Mouse (Mus musculus) midbrain, embryonic 16.5 days (tissue): ENCODE data around the gene Cdc6. TPM values are rescaled to one million over a fixed set of nuclear protein-coding genes. Genes with fewer than 3 reads are reported as not detected.

Source experiments
- ATAC-seq: fragments of 200-750 bp; cut with Nextera tagmentation; 2 replicates; pipeline ENCODE4 v1.8.0; 2017; ENCODE audit warnings: moderate TSS enrichment
- H3K27ac ChIP-seq: fragments of 300-500 bp; sonication (generic); 2 replicates; pipeline ENCODE4 v1.5.1; 2014; ENCODE audit warnings: mild to moderate bottlenecking, low read length, mixed read lengths
- H3K27me3 ChIP-seq: fragments of 300-500 bp; sonication (generic); 2 replicates; pipeline ENCODE4 v1.6.1; 2014; ENCODE audit warnings: low read depth, low read length, mixed read lengths; ENCODE audit not compliant: control insufficient read depth, insufficient read depth
- H3K36me3 ChIP-seq: fragments of 300-500 bp; sonication (generic); 2 replicates; pipeline ENCODE4 v1.6.1; 2014; ENCODE audit warnings: mild to moderate bottlenecking, low read length, moderate library complexity, mixed read lengths; ENCODE audit not compliant: control insufficient read depth, insufficient read depth
- H3K4me1 ChIP-seq: fragments of 300-500 bp; sonication (generic); 2 replicates; pipeline ENCODE4 v1.6.1; 2014; ENCODE audit warnings: mild to moderate bottlenecking, low read length, mixed read lengths; ENCODE audit not compliant: control insufficient read depth, insufficient read depth
- H3K4me2 ChIP-seq: fragments of 300-500 bp; sonication (generic); 2 replicates; pipeline ENCODE4 v1.6.1; 2014; ENCODE audit warnings: mild to moderate bottlenecking, low read length, mixed read lengths
- H3K4me3 ChIP-seq: fragments of 300-500 bp; sonication (generic); 2 replicates; pipeline ENCODE4 v1.5.1; 2014; ENCODE audit warnings: low read depth, mild to moderate bottlenecking, low read length, moderate library complexity, mixed read lengths
- H3K9ac ChIP-seq: fragments of 300-500 bp; sonication (generic); 2 replicates; pipeline ENCODE4 v1.6.1; 2014; ENCODE audit warnings: low read depth, low read length, mixed read lengths
- H3K9me3 ChIP-seq: fragments of 300-500 bp; sonication (generic); replicated peaks from 2 replicates; pipeline ENCODE4 v1.6.1; 2014; ENCODE audit warnings: mild to moderate bottlenecking, low read length, mixed read lengths; ENCODE audit not compliant: control insufficient read depth, poor library complexity, severe bottlenecking
- WGBS: fragments of 180-500 bp; shearing (Covaris S2); extraction: QIAGEN DNeasy Blood & Tissue Kit; methylation state at CpG from one replicate; pipeline ENCODE4 v1.1.7; 2014; 5-methylcytosine and 5-hydroxymethylcytosine counted together
- polyA plus RNA-seq: library from polyadenylated mRNA; unstranded; fragments of >200 nt; fragmentation: Nextera tagmentation; extraction: Ambion mirVana; gene quantifications from 2 replicates; pipeline ENCODE4 v1.2.1, GENCODE M21; 2015

Cdc6 gene
- polyA plus RNA-seq: 2.4 TPM in 2 replicates

GRCm38 (mm10) chr11:98907437-98908173 lies at the start of gene Cdc6:
Gene Cdc6, plus strand, starts transcription at chr11:98907801.
- Histone ChIP-seq H3K36me3 (no peaks in the 10 kb centered on the region), H3K4me2 (peak within 1 kb of the TSS; percentile 94), H3K27ac (peak within 1 kb of the TSS; percentile 12; the same call in 1 of the 2 replicates), H3K4me3 (peak within 1 kb of the TSS; percentile 47), H3K9me3 (no peaks in the 10 kb centered on the region), H3K9ac (peak within 1 kb of the TSS; percentile 42; the same call in 1 of the 2 replicates), H3K27me3 (no peaks in the 10 kb centered on the region), H3K4me1 (peaks cover 5% of the 10 kb centered on the region)
- peak; percentile 98 for ATAC-seq
- WGBS: under 1% methylated on average over 49 of the region's 49 CpGs

GRCm38 (mm10) chr11:98858759-98859731 lies 48.6 kb upstream of the Cdc6 start:
- Histone ChIP-seq H3K27ac (no peak overlapping the region), H3K27me3 (no peaks in the 10 kb centered on the region), H3K9me3 (no peaks in the 10 kb centered on the region), H3K4me2 (no peak overlapping the region), H3K4me1 (peaks cover 3% of the 10 kb centered on the region; the same call in 1 of the 2 replicates), H3K4me3 (no peak overlapping the region), H3K9ac (no peak overlapping the region), H3K36me3 (no peaks in the 10 kb centered on the region)
- no peak for ATAC-seq
- 31% methylated on average over 14 of the region's 14 CpGs for WGBS

- H3K9ac ChIP-seq: peak within 1 kb of the TSS; percentile 70
- peak within 1 kb of the TSS; percentile 93 for H3K27ac ChIP-seq
- peak within 1 kb of the TSS; percentile 69 for H3K4me2 ChIP-seq
- WGBS: 7% methylated on average over 34 of the region's 41 CpGs
- peak within 1 kb of the TSS; percentile 67 for H3K4me3 ChIP-seq
- peaks cover 8% of the 10 kb centered on the region for H3K36me3 ChIP-seq
- peak; percentile 89 for ATAC-seq
- no peaks in the 10 kb centered on the region for H3K27me3 ChIP-seq
- no peaks in the 10 kb centered on the region for H3K9me3 ChIP-seq
- H3K4me1 ChIP-seq: peaks cover 8% of the 10 kb centered on the region
Observed at GRCm38 (mm10) chr11:98863028-98863750, 44.4 kb upstream of the Cdc6 start, which contains the start of gene Wipf2. Gene Wipf2, plus strand, starts transcription at chr11:98863638.

- no peaks in the 10 kb centered on the region for H3K9me3 ChIP-seq
- peak overlapping the region; percentile 67 for H3K4me3 ChIP-seq
- H3K4me2 ChIP-seq: peak overlapping the region; percentile 69
- peak; percentile 76 for ATAC-seq
- peak overlapping the region; percentile 70 for H3K9ac ChIP-seq
- peaks cover 9% of the 10 kb centered on the region for H3K36me3 ChIP-seq
- WGBS: under 1% methylated on average over 29 of the region's 39 CpGs
- peak overlapping the region; percentile 93 for H3K27ac ChIP-seq
- peaks cover 8% of the 10 kb centered on the region for H3K4me1 ChIP-seq
- no peaks in the 10 kb centered on the region for H3K27me3 ChIP-seq
Observed at GRCm38 (mm10) chr11:98863751-98864429, 43.7 kb upstream of the Cdc6 start.

- Histone ChIP-seq H3K4me2 (no peak overlapping the region), H3K9ac (no peak overlapping the region), H3K9me3 (no peaks in the 10 kb centered on the region), H3K4me3 (no peak overlapping the region), H3K27ac (no peak overlapping the region), H3K4me1 (peaks cover 8% of the 10 kb centered on the region), H3K27me3 (no peaks in the 10 kb centered on the region), H3K36me3 (peaks cover 9% of the 10 kb centered on the region)
- ATAC-seq: no peak
- 43% methylated on average over 12 of the region's 12 CpGs for WGBS
Observed at GRCm38 (mm10) chr11:98867293-98867692, 40.3 kb upstream of the Cdc6 start.

GRCm38 (mm10) chr11:98869906-98870305 lies 37.7 kb upstream of the Cdc6 start:
- Histone ChIP-seq H3K9me3 (no peaks in the 10 kb centered on the region), H3K27ac (no peak overlapping the region), H3K9ac (no peak overlapping the region), H3K27me3 (no peaks in the 10 kb centered on the region), H3K4me2 (no peak overlapping the region), H3K4me1 (no peaks in the 10 kb centered on the region; the same call in none of the 2 replicates), H3K4me3 (no peak overlapping the region), H3K36me3 (peaks cover 9% of the 10 kb centered on the region)
- ATAC-seq: no peak
- 91% methylated on average over 8 of the region's 8 CpGs for WGBS

- Histone ChIP-seq H3K9ac (no peak overlapping the region), H3K4me3 (no peak overlapping the region), H3K27ac (no peak overlapping the region), H3K4me2 (no peak overlapping the region), H3K9me3 (no peaks in the 10 kb centered on the region), H3K36me3 (peaks cover 9% of the 10 kb centered on the region), H3K27me3 (no peaks in the 10 kb centered on the region), H3K4me1 (no peaks in the 10 kb centered on the region; the same call in 1 of the 2 replicates)
- 78% methylated on average over 5 of the region's 5 CpGs for WGBS
- ATAC-seq: no peak
Observed at GRCm38 (mm10) chr11:98870791-98871190, 36.8 kb upstream of the Cdc6 start.

- Histone ChIP-seq H3K27me3 (no peaks in the 10 kb centered on the region), H3K4me2 (no peak overlapping the region), H3K4me1 (no peaks in the 10 kb centered on the region; the same call in 1 of the 2 replicates), H3K9me3 (no peaks in the 10 kb centered on the region), H3K4me3 (no peak overlapping the region), H3K36me3 (peaks cover 9% of the 10 kb centered on the region), H3K27ac (no peak overlapping the region), H3K9ac (no peak overlapping the region)
- WGBS: 59% methylated on average over 4 of the region's 4 CpGs
- no peak for ATAC-seq
Observed at GRCm38 (mm10) chr11:98871416-98871815, 36.2 kb upstream of the Cdc6 start.
